Mouse (Mus musculus) C2C12 (cell line): ENCODE data around the gene Ubash3a. TPM values are rescaled to one million over a fixed set of nuclear protein-coding genes. Genes with fewer than 3 reads are reported as not detected.

Experiments
- H3K27me3 ChIP-seq: one replicate; pipeline ENCODE4 v1.6.1; 2011; ENCODE audit not compliant: control insufficient read depth, insufficient read depth, insufficient read length
- H3K36me3 ChIP-seq: one replicate; pipeline ENCODE4 v1.6.1; 2011; ENCODE audit not compliant: control insufficient read depth, insufficient read depth
- H3K4me3 ChIP-seq: one replicate; pipeline ENCODE4 v1.5.1; 2011; ENCODE audit warnings: mild to moderate bottlenecking, control low read depth; ENCODE audit not compliant: poor library complexity, insufficient read depth, severe bottlenecking
- H3K79me2 ChIP-seq: one replicate; pipeline ENCODE4 v1.6.1; 2011; ENCODE audit not compliant: control insufficient read depth, insufficient read depth
- H3K79me3 ChIP-seq: one replicate; pipeline ENCODE4 v1.6.1; 2011; ENCODE audit warnings: low read depth, control low read depth
- H3ac ChIP-seq: one replicate; pipeline ENCODE3; 2011; ENCODE audit warnings: low read depth; ENCODE audit not compliant: control insufficient read depth, insufficient read length
- CEBPB ChIP-seq: IDR thresholded peaks from one replicate; pipeline ENCODE4 v1.6.1; 2011; ENCODE audit warnings: low read depth, mild to moderate bottlenecking, control low read depth, moderate library complexity
- CTCF ChIP-seq: IDR thresholded peaks from one replicate; pipeline ENCODE4 v1.5.1; 2011; ENCODE audit not compliant: control insufficient read depth, insufficient read depth, insufficient read length
- FOSL1 ChIP-seq: IDR thresholded peaks from one replicate; pipeline ENCODE4 v1.8.0; 2011; ENCODE audit warnings: mild to moderate bottlenecking, low read length; ENCODE audit not compliant: poor library complexity, insufficient read depth, severe bottlenecking
- MAX ChIP-seq: IDR thresholded peaks from one replicate; pipeline ENCODE4 v1.6.1; 2011; ENCODE audit warnings: mild to moderate bottlenecking, control low read depth
- MYOD1 ChIP-seq: IDR thresholded peaks from one replicate; pipeline ENCODE4 v1.6.1; 2011; ENCODE audit warnings: low read depth; ENCODE audit not compliant: control insufficient read depth, insufficient read length
- MYOG ChIP-seq: IDR thresholded peaks from one replicate; pipeline ENCODE4 v1.6.1; 2011; ENCODE audit not compliant: control insufficient read depth, insufficient read length; ENCODE audit errors: extremely low read depth
- polyA plus RNA-seq: library from polyadenylated mRNA; unstranded; fragments of >200 nt; fragmentation: generic; extraction: Trizol; gene quantifications from one replicate; pipeline ENCODE4 v1.2.1, GENCODE M21; 2012; ENCODE audit warnings: missing spikeins

The Ubash3a gene
- polyA plus RNA-seq, 1 experiment: not detected

GRCm38 (mm10) chr17:31295892-31296781 is 88.5 kb downstream of the Ubash3a start:
- Histone ChIP-seq H3K79me3 (no peaks in the 10 kb centered on the region), H3ac (no peak overlapping the region), H3K4me3 (no peak overlapping the region), H3K79me2 (no peaks in the 10 kb centered on the region), H3K36me3 (no peaks in the 10 kb centered on the region), H3K27me3 (peaks cover 19% of the 10 kb centered on the region)
- no peak for TF ChIP-seq MAX
- TF ChIP-seq CEBPB: no peak
- TF ChIP-seq FOSL1: no peak
- no peak for TF ChIP-seq CTCF
- no peak for TF ChIP-seq MYOD1
- TF ChIP-seq MYOG: no peak

Other genes with a start within 250 kb of the Ubash3a start
- 0.46 TPM for gene Abcg1, start 150.2 kb upstream of the Ubash3a start, polyA plus RNA-seq
- not detected for gene Tff3, start 78.2 kb upstream of the Ubash3a start, polyA plus RNA-seq
- gene Tff2, start 63.6 kb upstream of the Ubash3a start, polyA plus RNA-seq: not detected
- not detected for gene Tff1, start 42.6 kb upstream of the Ubash3a start, polyA plus RNA-seq
- not detected for gene Tmprss3, start 8.9 kb upstream of the Ubash3a start, polyA plus RNA-seq
- 0.20 TPM for gene Rsph1, start 69.5 kb downstream of the Ubash3a start, polyA plus RNA-seq
- gene Slc37a1, start 78.9 kb downstream of the Ubash3a start, polyA plus RNA-seq: 0.14 TPM
- 0.15 TPM for gene Pde9a, start 178.3 kb downstream of the Ubash3a start, polyA plus RNA-seq